Mouse (Mus musculus) G1E (cell line): ENCODE data around the gene Dnajc12. TPM values are rescaled to one million over a fixed set of nuclear protein-coding genes. Genes with fewer than 3 reads are reported as not detected.

Source experiments
- ATAC-seq: 2 replicates; pipeline ENCODE4 v1.8.0; 2016; ENCODE audit warnings: mild to moderate bottlenecking; ENCODE audit not compliant: insufficient number of reproducible peaks, poor library complexity, low FRiP score, severe bottlenecking; ENCODE audit errors: extremely low read depth
- DNase-seq: peaks from one replicate; pipeline ENCODE4 v3.0.0; 2012; ENCODE audit warnings: low spot score
- H3K27me3 ChIP-seq: 2 replicates; pipeline ENCODE4 v1.6.1; 2012; ENCODE audit warnings: mild to moderate bottlenecking, low read length, inconsistent platforms; ENCODE audit not compliant: insufficient read depth
- H3K36me3 ChIP-seq: replicated peaks from 2 replicates; pipeline ENCODE3; 2012; ENCODE audit warnings: mild to moderate bottlenecking, inconsistent platforms
- H3K4me1 ChIP-seq: 2 replicates; pipeline ENCODE4 v1.6.1; 2012; ENCODE audit warnings: low read depth, low read length, inconsistent platforms, mixed read lengths; ENCODE audit not compliant: insufficient read depth
- H3K4me3 ChIP-seq: 2 replicates; pipeline ENCODE4 v1.5.1; 2012; ENCODE audit warnings: low read depth, mild to moderate bottlenecking, inconsistent platforms, low read length, moderate library complexity, mixed read lengths
- H3K9me3 ChIP-seq: replicated peaks from 2 replicates; pipeline ENCODE4 v1.6.1; 2012; ENCODE audit warnings: inconsistent platforms
- CTCF ChIP-seq: IDR thresholded peaks from 2 replicates; pipeline ENCODE4 v1.5.1; 2012; ENCODE audit warnings: low read depth, low read length, inconsistent platforms, mixed read lengths
- GATA1 ChIP-seq: IDR thresholded peaks from 2 replicates; pipeline ENCODE4 v1.6.1; 2012; ENCODE audit warnings: borderline replicate concordance, low read length, inconsistent platforms, mixed read lengths
- GATA2 ChIP-seq: IDR thresholded peaks from 2 replicates; pipeline ENCODE4 v1.6.1; 2012; ENCODE audit warnings: low read depth, low read length, inconsistent platforms, borderline replicate concordance
- POLR2AphosphoS5 ChIP-seq: IDR thresholded peaks from 2 replicates; pipeline ENCODE4 v1.6.1; 2012; ENCODE audit warnings: low read depth, low read length, inconsistent platforms; ENCODE audit not compliant: insufficient replicate concordance
- TAL1 ChIP-seq: conservative IDR thresholded peaks from 2 replicates; pipeline ENCODE4 v1.6.1; 2012; ENCODE audit warnings: low read depth, low read length, inconsistent platforms, mixed read lengths
- polyA plus RNA-seq: library from polyadenylated mRNA; stranded (reverse); fragments of >175 nt; gene quantifications from 2 replicates; pipeline ENCODE4 v1.2.3, GENCODE M21; 2012
- total RNA-seq, 2 experiments: library from RNA; stranded (forward) in 1 of 2; stranded (reverse) in 1 of 2; fragments of 200-1000 nt in 1 of 2; fragments of >200 nt in 1 of 2; fragmentation: Nextera tagmentation in 1 of 2; gene quantifications; 2 replicates each; pipeline ENCODE4 v1.2.3; 2014 to 2017

Dnajc12 gene
- total and polyA plus RNA-seq, 3 experiments: 0.20 to 1.9 (median 1.2) TPM

GRCm38 (mm10) chr10:63457292-63458128, 75.3 kb downstream of the Dnajc12 start:
- H3K27me3 ChIP-seq: no peaks in the 10 kb centered on the region
- ATAC-seq (no peak), DNase-seq (no peak)
- H3K4me1 ChIP-seq: no peaks in the 10 kb centered on the region
- H3K4me3 ChIP-seq: no peak overlapping the region
- H3K9me3 ChIP-seq: no peaks in the 10 kb centered on the region
- no peak for TF ChIP-seq GATA2
- TF ChIP-seq CTCF: no peak
- no peak for TF ChIP-seq TAL1
- TF ChIP-seq GATA1: no peak
- TF ChIP-seq POLR2AphosphoS5: no peak
- no peaks in the 10 kb centered on the region for H3K36me3 ChIP-seq

Other genes starting within 250 kb of the Dnajc12 start
- not detected in 2 replicates for gene Mypn, start 178.5 kb upstream of the Dnajc12 start, total RNA-seq (2014; fragmentation: Nextera tagmentation)
- not detected in 2 replicates for gene Mypn, start 178.5 kb upstream of the Dnajc12 start, total RNA-seq (2017)
- not detected in 2 replicates for gene Mypn, start 178.5 kb upstream of the Dnajc12 start, polyA plus RNA-seq
- gene Herc4, start 138.6 kb upstream of the Dnajc12 start, total RNA-seq (2014; fragmentation: Nextera tagmentation): 45.9 and 62.3 TPM in 2 replicates
- 32.7 and 32.9 TPM in 2 replicates for gene Herc4, start 138.6 kb upstream of the Dnajc12 start, total RNA-seq (2017)
- gene Herc4, start 138.6 kb upstream of the Dnajc12 start, polyA plus RNA-seq: 5.8 and 6.7 TPM in 2 replicates
- 27.5 and 36.9 TPM in 2 replicates for gene Sirt1, start 739 bp upstream of the Dnajc12 start, total RNA-seq (2014; fragmentation: Nextera tagmentation)
- gene Sirt1, start 739 bp upstream of the Dnajc12 start, total RNA-seq (2017): 35.6 and 38.5 TPM in 2 replicates
- 1.7 and 1.8 TPM in 2 replicates for gene Sirt1, start 739 bp upstream of the Dnajc12 start, polyA plus RNA-seq
- gene Gm7075, start 39.3 kb downstream of the Dnajc12 start, total RNA-seq (2014; fragmentation: Nextera tagmentation): not detected in 2 replicates
- gene Gm7075, start 39.3 kb downstream of the Dnajc12 start, total RNA-seq (2017): not detected in 2 replicates
- gene Gm7075, start 39.3 kb downstream of the Dnajc12 start, polyA plus RNA-seq: not detected in 2 replicates
- not detected in 2 replicates for gene Ctnna3, start 47.7 kb downstream of the Dnajc12 start, total RNA-seq (2014; fragmentation: Nextera tagmentation)
- 0.12 TPM in 1 of 2 replicates, not detected in the other for gene Ctnna3, start 47.7 kb downstream of the Dnajc12 start, total RNA-seq (2017)
- not detected in 2 replicates for gene Ctnna3, start 47.7 kb downstream of the Dnajc12 start, polyA plus RNA-seq